Mouse (Mus musculus) thymus, adult 2 months (tissue): Measurements from ENCODE around the gene Prkca.

Experiments used
- CTCF ChIP-seq: fragments of 200-500 bp; IDR thresholded peaks from 2 replicates; pipeline ENCODE4 v1.5.1; 2012; ENCODE audit warnings: mild to moderate bottlenecking, control low read depth, low read length, moderate library complexity, borderline replicate concordance; ENCODE audit not compliant: control insufficient read depth, poor library complexity, insufficient read depth; ENCODE audit errors: extremely low read depth
- POLR2A ChIP-seq: fragments of 200-500 bp; IDR thresholded peaks from 2 replicates; pipeline ENCODE4 v1.6.1; 2012; ENCODE audit warnings: mild to moderate bottlenecking, low read length, control low read depth, moderate library complexity; ENCODE audit not compliant: control insufficient read depth, poor library complexity, insufficient read depth; ENCODE audit errors: extremely low read depth

- TF ChIP-seq POLR2A (no peak), CTCF (no peak)
These were observed 162.6 kb downstream of the Prkca start for GRCm38 (mm10) chr11:108181012-108181713.
